Mouse (Mus musculus): ENCODE results near the gene Itgb2.

GRCm38 (mm10) chr10:77565005-77565404 lies 35.0 kb downstream of the Itgb2 start:
- TF ChIP-seq CTCF (IDR thresholded peaks at IDR 0.05; ENCODE audit: control insufficient read depth, insufficient read depth, low read length) (no peak), POLR2A (IDR thresholded peaks at IDR 0.05; ENCODE audit: borderline replicate concordance, control insufficient read depth, low read depth, low read length) (no peak)

Data from bone marrow, adult 2 months (tissue).